Mouse (Mus musculus): ENCODE data around the gene Sctr.

The Sctr gene

DNA sequence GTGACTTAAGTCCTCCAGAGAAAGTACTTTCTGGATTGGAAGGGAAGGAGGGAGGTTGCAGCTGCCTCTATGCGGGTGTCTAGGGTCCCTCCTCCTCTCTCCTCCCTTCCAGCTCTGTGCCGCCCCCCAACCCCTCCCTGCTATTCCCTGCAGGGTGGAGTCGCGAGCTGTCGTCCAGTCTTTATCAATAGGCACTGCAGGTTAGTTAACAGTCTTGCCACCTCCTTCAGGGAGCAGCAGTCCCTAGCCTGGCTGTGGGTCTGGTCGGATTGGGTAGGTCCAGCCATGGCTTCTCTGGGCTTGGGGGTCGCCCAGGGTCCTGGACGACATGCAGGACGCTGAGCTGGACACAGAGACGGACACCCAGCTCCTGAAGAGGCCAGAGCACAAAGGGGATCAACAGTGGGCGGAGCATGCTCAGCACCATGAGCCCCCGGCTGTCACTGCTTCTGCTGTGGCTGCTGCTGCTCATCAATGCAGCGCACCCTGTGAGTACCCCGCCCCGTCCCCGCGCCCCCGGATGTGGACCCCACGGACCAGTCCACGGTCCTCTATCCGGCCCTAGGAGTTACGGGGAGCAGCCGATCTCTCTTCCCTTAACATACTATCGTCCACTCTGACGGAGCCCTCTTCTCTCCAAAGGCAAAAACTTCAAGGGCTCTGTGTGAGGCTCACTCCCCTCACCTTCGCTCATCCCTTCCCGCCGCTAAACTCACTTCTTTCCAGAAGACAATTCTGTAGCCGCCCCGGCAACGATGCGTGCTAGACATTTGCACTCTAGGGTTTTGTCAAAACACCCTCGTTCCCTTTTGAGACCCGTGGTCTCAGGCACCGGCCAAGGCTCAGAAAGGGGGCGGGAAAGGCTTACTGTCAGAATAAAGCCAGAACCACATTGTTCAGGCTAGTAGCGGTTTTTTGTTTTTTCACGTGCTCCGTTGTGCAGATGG lies at the start of gene Sctr:
Gene Sctr (plus strand): TSS at position 51 of the 947 bp plus-strand sequence.
- no peak for DNase-seq

- DNase-seq: no peak
Observed at GRCm38 (mm10) chr1:119957716-119958222, 48.9 kb upstream of the Sctr start.

- DNase-seq: no peak
Observed at GRCm38 (mm10) chr1:119959464-119959863, 47.2 kb upstream of the Sctr start.

- DNase-seq: no peak
Observed at GRCm38 (mm10) chr1:119959920-119960319, 46.8 kb upstream of the Sctr start.

DNA sequence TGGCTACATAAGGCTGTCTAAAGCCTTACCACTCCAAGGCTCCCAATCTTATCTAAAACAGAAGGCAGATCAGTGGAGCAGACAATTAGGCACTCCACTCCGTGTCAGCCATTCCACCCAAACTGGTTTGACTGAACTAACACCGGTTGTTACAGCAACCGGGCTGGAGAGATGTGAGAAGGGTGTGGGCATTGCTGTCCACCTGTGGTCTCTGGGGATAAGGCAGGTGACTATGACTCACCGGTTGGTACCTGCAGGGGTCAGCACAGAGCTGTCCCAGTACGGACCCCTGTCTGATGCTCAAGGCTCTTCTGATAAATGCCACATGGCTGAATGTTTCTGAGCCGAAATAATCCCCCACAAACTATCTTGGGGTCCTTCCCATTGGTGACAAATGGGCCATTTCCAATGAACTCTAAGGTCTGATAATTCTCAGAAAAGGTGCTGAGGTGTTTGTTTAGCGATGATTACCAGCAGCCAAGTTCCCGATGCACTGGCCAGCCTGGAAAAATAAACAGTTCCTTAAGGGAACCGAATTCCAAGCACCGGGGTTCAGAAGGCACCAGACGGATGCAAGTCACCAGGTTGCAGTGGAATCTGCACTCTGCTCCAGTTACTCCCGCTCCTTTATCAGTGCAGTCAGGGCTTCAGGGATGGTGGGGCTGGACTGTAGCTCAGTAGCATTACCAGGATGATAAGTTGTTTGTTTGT lies 40.7 kb upstream of the Sctr start:
- no peak for DNase-seq

- no peak for DNase-seq
Observed at GRCm38 (mm10) chr1:119973117-119973516, 33.6 kb upstream of the Sctr start.

DNA sequence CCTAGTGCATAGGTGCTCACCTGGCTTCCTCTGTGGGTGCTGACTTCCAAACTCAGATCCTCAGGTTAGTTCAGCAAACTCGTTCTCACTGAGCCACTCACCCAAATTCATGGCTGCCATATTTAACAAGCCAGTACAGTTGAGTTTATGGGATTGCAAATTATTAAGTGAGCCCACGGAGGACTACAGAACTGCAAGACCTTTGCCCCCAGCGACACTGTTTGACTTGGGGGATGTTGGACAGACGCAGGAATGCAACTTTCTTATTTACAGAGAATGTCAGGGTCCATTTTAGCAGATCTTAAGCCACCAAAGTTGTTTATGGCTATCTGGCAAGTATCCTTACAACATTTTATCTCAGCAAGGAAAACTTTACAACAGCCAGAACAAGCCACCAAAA lies 31.6 kb upstream of the Sctr start:
- DNase-seq: no peak

DNA sequence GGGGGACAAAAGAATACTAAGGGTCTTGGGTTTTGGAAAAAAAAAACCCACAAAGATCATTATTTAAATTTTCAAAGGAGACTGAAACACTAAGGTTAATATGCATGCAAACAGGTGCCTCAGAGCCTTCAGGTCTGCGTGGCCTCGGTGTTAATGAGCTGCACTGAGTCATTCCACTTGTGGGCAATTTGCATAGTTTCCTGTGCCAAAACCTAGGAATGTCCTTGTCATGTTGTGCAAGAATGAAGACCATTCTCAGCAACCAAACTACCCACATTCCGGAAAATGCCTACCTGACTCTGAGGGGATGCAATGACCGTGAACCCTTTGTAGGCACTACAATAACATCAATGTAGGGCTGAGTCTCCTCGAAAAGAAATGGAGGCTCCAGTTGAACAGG lies 20.1 kb upstream of the Sctr start:
- no peak for DNase-seq

GRCm38 (mm10) chr1:119996798-119997581 lies 9.7 kb upstream of the Sctr start, which contains the start of gene Cfap221:
Gene Cfap221, minus strand, starts transcription at chr1:119997234.
- peak; percentile 21 to 39 for DNase-seq

GRCm38 (mm10) chr1:119997644-119998043 lies 9.1 kb upstream of the Sctr start:
- no peak for DNase-seq

GRCm38 (mm10) chr1:120007851-120008588 lies 1.3 kb downstream of the Sctr start:
- no peak for DNase-seq

- DNase-seq: no peak
Observed at GRCm38 (mm10) chr1:120012638-120013037, 5.9 kb downstream of the Sctr start.

DNA sequence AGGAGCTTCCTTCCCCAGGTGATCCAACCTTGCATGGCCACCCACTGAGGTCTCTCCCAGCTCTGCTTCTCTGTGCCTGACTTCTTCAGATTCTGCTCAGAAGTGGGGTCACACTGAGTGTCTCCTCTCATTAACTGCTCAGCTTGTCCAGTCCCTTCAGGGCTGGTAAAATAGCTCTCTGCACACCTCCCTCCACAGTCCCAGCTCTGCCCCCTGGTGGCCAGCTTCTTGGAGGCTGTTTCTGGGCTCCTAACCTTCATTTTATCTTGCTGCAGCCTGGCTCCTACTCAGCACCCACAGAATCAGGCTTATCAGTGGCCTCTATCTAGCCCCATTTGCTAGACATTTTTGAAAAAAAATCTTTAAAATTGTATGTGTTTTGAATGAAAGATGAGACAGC lies 6.4 kb downstream of the Sctr start:
- DNase-seq: peak; percentile 32 to 50

DNA sequence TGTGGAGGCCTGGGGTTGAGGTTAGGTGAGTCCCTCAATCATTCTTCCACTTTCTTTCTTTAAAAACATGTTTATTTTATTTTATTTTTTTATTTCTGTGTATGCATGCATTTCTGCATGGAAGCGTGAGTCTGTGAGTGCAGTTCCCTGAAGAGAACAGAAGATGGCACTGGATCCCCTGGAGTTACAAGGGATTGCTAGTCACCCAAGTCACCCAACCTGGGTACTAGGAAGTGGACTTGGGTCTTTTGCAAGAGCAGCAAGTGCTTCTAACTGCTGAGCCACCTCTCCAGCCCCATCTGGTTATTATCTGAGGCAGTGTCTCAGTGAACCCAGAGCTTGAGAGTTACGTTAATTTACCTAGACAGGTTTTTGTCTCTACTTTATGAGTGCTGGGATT lies 9.5 kb downstream of the Sctr start:
- DNase-seq: no peak

DNA sequence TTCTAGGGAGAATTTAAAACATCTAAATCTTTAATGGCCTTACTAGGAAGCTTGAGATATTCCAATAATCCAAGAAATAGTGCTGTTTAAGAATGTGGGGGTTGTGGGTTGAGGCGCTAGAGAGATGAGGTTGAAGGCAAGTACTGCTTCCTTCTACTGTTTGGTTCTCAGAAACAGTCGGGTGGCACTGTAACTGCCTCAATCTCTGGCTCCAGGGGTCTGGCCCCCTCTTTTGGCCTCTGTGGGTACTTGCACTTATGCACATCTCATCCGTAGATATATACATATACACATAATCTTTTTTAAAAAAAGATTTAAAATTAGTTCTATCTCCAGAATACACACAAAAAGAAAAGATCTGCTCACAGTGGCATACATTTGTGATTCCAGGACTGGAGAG lies 12.2 kb downstream of the Sctr start:
- no peak for DNase-seq

GRCm38 (mm10) chr1:120019428-120019827 lies 12.7 kb downstream of the Sctr start:
- DNase-seq: no peak

DNA sequence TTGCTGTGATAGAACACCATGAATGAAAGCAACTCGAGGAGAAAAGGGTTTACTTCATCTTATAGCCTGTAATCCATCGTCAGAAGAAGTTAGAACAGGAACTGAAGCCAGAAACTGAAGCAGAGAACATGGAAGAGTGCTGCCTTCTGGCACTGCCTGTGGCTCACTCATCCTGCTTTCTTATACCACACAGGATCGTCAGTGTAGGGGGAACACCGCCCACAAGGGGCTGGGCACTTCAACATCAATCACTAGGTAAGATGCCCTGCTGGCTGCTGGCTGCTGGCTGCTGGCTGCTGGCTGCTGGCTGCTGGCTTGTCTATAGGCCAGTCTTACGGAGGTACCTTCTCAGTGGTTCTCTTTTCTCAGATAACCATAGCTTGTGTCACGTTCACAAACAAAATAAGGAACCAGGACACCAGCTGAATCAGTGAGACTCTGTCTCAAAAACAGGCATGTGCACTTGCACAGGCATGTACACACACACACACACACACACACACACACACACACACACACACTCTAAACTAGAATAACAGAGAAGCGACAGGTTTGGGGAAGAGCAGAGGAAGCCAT lies 13.7 kb downstream of the Sctr start:
- no peak for DNase-seq

DNA sequence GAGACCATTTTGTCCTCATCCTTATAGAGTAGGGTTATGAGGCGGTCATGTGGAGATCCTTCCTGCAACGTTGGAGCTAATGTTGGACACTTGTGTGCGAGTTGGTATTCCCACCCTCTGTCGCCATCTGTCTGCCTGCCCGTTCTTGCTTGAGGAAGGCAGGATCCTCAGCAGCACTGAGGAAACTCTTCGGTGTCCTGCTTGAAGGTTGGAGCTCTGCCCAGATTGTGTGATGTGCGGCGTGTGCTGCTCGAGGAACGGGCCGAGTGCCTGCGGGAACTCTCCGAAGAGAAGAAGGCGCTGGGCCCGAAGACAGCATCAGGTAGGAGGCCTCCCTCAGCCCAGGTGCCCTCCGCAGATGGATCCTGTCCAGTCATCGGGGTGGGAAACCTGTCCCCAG lies 15.3 kb downstream of the Sctr start:
- no peak for DNase-seq

DNA sequence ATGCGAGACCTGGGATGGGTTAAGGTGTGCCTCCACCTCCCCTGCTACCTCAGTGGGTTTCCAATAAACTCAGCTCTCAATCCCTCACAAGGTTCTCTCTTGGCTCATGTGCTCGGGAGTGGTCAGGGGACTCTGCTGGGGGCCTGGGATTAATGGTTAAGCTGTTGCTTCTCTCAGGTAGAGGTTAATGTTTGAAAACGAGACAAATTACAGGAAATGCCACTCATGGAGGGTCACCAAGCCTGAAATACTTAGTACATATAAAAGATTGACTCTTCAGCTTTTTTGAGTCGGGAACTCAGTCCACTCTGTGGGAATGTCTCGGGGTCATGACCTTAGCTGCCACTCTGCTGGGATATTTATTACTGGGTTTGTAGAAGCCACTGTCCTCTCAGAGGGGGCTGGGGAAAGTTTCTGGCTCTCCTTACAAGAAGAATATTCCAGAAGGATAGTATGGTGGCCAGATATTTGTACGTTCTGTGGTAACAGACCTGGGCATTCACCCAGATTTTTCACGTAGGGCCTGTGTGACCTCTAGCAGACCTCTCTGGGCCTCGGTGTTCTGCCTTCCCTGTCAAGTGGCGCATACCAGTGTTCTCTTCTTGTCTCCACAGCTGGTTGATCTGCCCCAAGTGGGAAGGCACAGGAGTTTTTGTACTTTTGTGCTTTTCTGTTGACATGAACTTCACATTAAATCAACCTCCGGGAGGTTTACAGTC lies 17.8 kb downstream of the Sctr start:
- DNase-seq: no peak

- no peak for DNase-seq
Observed at GRCm38 (mm10) chr1:120025050-120025439, 18.4 kb downstream of the Sctr start.

DNA sequence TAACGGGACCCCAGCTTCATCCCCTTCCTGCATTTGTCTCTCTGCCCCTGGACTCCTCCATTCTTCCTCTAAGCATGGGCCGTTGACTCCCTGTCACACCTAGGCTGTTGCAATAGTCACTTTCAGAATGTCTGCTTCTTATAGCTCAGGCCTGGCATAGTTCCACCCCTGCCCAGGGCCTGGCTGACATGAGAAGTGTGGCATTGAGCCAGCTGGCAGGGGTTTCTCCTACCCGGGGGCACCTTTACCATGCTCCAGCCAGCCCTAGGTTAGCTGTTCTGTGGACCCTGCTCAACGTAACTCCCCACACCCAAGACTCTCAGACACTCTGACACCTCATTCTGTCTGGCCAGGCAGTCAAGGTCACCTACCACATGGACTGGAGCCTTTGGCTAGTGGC lies 21.0 kb downstream of the Sctr start:
- no peak for DNase-seq
